Mouse (Mus musculus) C2C12 (cell line): ENCODE measurements around the gene Hnrnpu.

Source experiments
- CEBPB ChIP-seq: IDR thresholded peaks from one replicate; pipeline ENCODE4 v1.6.1; 2011; ENCODE audit warnings: low read depth, mild to moderate bottlenecking, control low read depth, moderate library complexity
- CTCF ChIP-seq: IDR thresholded peaks from one replicate; pipeline ENCODE4 v1.5.1; 2011; ENCODE audit not compliant: control insufficient read depth, insufficient read depth, insufficient read length
- MAX ChIP-seq: IDR thresholded peaks from one replicate; pipeline ENCODE4 v1.6.1; 2011; ENCODE audit warnings: mild to moderate bottlenecking, control low read depth
- MYOD1 ChIP-seq: IDR thresholded peaks from one replicate; pipeline ENCODE4 v1.6.1; 2011; ENCODE audit warnings: low read depth; ENCODE audit not compliant: control insufficient read depth, insufficient read length
- MYOG ChIP-seq: IDR thresholded peaks from one replicate; pipeline ENCODE4 v1.6.1; 2011; ENCODE audit not compliant: control insufficient read depth, insufficient read length; ENCODE audit errors: extremely low read depth
- USF1 ChIP-seq: IDR thresholded peaks from one replicate; pipeline ENCODE4 v1.6.1; 2011; ENCODE audit warnings: low read depth, mild to moderate bottlenecking, control low read depth, moderate library complexity

DNA sequence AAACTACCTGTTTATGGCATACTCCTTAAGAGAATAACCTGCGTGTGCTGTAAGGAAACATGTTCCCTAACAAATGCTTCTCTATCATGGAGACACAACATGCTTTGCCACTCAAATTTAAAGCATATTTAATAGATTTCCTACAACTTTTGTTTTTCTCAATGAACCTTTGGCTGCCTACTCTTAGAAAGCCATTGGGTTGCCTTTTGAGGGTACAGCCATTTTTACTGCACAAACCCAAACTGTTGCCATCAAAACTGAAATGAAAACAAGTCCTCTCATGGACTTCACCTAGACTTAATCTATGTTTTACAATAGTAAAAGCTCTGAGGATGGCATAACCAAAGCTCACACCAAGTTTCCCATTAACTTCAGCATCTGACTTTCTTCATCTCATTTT is 13.0 kb downstream of the Hnrnpu start:
- TF ChIP-seq CTCF (no peak), MAX (no peak), MYOG (no peak), CEBPB (no peak), USF1 (no peak), MYOD1 (no peak)
